Mouse (Mus musculus): ENCODE results near the gene Nek6. TPM values are rescaled to one million over a fixed set of nuclear protein-coding genes. Genes with fewer than 3 reads are reported as not detected.

Nek6 gene
- polyA plus RNA-seq, 1 experiment from 2014 or later = 83.4 TPM

DNA sequence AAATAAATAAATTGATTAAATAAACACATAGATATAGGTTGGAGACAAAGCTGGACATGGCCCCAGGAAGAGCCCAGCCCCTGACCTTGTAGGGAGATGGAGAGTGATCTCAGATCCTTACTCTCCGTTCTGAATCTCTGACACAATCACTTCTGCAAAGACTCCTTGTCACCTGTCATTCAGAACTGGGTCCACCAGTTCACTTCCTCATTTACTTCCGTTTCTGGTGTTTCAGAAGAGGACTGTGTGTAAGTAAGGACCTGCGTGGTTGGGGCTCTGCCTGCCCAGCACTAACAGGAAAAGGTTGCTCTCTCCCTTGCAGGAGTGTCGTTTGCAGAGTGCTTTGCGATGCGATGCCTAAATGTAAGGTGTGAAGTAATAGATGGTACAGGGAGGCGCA lies 3.0 kb downstream of the Nek6 start:
- Histone ChIP-seq H3K36me3 (peaks cover 13% of the 10 kb centered on the region; the same call in 1 of the 2 replicates), H3K27me3 (ENCODE audit: low read depth, poor library complexity, severe bottlenecking) (no peaks in the 10 kb centered on the region), H3K9me3 (replicated peaks) (no peaks in the 10 kb centered on the region), H3K27ac (peak overlapping the region; percentile 0; the same call in 1 of the 2 replicates), H3K4me1 (peaks cover 51% of the 10 kb centered on the region), H3K4me3 (no peak overlapping the region)
- DNase-seq (ENCODE audit: low spot score) = no peak
- WGBS = 59% methylated on average over 7 of the region's 7 CpGs

DNA sequence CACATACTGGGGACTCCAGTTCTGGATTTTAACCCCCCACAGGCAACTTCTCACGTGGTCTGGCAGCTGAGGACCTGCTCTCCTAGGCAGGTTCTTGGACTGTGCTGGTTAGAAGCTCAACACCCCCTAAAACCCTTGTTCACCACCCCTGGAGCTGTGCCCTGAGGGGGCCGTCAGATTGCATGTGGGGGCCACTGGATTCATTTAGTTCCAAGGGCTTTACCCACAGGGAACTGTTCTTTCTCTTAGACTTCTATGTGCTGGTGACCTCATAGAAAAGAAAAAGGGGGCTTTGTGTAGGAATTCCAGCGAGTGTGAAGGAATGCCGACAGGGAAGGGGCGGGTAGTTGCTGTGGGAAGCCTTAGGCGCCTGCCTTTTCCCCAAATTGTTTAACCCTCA lies 4.0 kb downstream of the Nek6 start:
- no peak for DNase-seq (ENCODE audit: low spot score)
- H3K27me3 ChIP-seq (ENCODE audit: low read depth, poor library complexity, severe bottlenecking) = no peaks in the 10 kb centered on the region
- no peaks in the 10 kb centered on the region for H3K9me3 ChIP-seq (replicated peaks)
- WGBS = 48% methylated on average over 6 of the region's 6 CpGs
- H3K4me3 ChIP-seq = no peak overlapping the region
- H3K27ac ChIP-seq = peak overlapping the region; percentile 53; the same call in 1 of the 2 replicates
- peaks cover 51% of the 10 kb centered on the region for H3K4me1 ChIP-seq
- peaks cover 13% of the 10 kb centered on the region; the same call in 1 of the 2 replicates for H3K36me3 ChIP-seq

DNA sequence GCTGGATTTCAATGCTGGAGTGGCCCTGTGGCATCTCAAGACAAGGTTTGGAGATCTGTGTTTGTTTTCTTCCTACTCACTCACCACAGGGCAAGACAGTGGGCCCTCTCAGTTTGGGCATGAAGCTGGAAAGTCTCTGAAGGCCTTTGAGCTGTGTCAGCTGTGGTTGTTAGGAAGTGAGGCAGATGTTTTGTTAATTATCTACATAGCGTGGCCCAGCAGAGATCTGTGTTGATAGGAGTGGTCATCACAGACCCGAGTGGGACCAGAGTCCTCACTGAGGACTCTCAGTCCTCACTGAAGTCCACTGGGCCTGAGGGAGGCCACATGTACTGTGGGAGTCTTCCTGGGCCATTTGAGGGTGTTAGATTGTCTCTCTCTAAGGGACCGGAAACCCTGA lies 5.0 kb downstream of the Nek6 start:
- Histone ChIP-seq H3K4me3 (no peak overlapping the region), H3K4me1 (peaks cover 48% of the 10 kb centered on the region), H3K27ac (peak overlapping the region; percentile 53; the same call in 1 of the 2 replicates), H3K9me3 (replicated peaks) (no peaks in the 10 kb centered on the region), H3K27me3 (ENCODE audit: low read depth, poor library complexity, severe bottlenecking) (no peaks in the 10 kb centered on the region), H3K36me3 (peaks cover 13% of the 10 kb centered on the region; the same call in 1 of the 2 replicates)
- DNase-seq (ENCODE audit: low spot score) = no peak
- WGBS = 82% methylated on average over 3 of the region's 3 CpGs

DNA sequence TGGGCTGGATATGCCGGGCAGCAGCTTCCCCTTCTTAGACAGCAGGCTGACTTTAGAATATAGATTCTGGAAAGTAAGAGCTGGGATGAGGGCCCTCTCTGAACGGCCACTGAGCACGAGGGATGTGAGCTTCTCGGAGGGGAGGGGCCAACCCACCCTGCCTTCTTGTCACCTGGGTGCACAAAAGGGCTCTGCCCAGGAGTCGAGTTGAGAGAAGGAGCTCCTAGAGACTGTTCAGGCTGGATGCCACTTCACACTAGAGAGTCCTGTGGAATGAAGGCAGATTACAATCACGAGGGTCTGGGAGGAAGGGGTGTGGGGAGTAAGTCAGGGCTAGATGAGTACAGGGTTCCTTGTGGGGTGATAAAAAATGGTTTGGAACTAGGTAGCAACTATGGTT lies 5.6 kb downstream of the Nek6 start:
- Histone ChIP-seq H3K9me3 (replicated peaks) (no peaks in the 10 kb centered on the region), H3K4me3 (no peak overlapping the region), H3K4me1 (peaks cover 52% of the 10 kb centered on the region), H3K27ac (peak overlapping the region; percentile 53; the same call in 1 of the 2 replicates), H3K36me3 (peaks cover 13% of the 10 kb centered on the region; the same call in 1 of the 2 replicates), H3K27me3 (ENCODE audit: low read depth, poor library complexity, severe bottlenecking) (no peaks in the 10 kb centered on the region)
- DNase-seq (ENCODE audit: low spot score) = no peak
- 70% methylated on average over 6 of the region's 6 CpGs for WGBS

DNA sequence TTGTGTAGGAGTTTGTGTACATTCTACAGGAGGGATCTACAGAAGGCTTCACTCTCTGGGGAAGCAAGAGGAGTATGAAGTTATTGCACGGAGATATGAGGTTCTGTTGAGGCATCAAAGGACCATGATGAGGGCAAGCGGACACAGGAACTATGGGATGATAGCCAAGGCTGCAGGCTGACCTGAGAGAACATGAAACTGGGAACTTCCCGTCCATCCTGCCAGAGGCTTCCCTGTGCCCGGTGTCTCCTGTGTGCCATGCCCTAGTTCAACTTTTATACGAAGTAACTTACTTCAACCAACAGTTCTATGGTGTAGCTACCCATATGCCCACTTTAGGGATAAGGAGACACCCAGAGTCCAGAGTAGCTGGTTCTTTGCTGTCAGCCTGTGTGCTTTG lies 7.3 kb downstream of the Nek6 start:
- no peak for DNase-seq (ENCODE audit: low spot score)
- 91% methylated on average over 5 of the region's 5 CpGs for WGBS
- Histone ChIP-seq H3K27ac (no peak overlapping the region), H3K9me3 (replicated peaks) (no peaks in the 10 kb centered on the region), H3K27me3 (ENCODE audit: low read depth, poor library complexity, severe bottlenecking) (no peaks in the 10 kb centered on the region), H3K4me3 (no peak overlapping the region), H3K4me1 (peaks cover 37% of the 10 kb centered on the region), H3K36me3 (peaks cover 13% of the 10 kb centered on the region; the same call in 1 of the 2 replicates)

DNA sequence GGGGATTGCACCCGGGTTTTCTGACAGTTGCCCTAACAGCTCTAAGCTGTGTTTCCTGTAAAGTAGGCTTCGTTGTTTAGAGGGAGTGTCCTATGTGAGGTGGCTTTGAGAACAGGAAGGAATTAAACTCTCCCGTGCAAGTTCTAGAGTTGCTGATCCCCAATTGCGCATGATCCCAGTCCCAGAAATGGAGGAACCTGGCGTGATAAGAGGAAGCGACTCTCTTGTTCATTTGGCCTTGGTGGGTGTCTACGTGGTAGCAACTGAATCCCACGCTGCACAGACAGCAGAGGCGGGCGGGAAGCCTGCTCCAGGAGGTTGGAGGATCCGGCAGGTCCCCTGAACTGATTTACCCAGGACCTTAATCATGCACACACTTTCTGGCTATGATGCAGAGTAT lies 8.5 kb downstream of the Nek6 start:
- WGBS = 90% methylated on average over 11 of the region's 11 CpGs
- Histone ChIP-seq H3K27me3 (ENCODE audit: low read depth, poor library complexity, severe bottlenecking) (no peaks in the 10 kb centered on the region), H3K4me3 (no peak overlapping the region), H3K27ac (no peak overlapping the region), H3K36me3 (peaks cover 14% of the 10 kb centered on the region; the same call in 1 of the 2 replicates), H3K9me3 (replicated peaks) (no peaks in the 10 kb centered on the region), H3K4me1 (peaks cover 30% of the 10 kb centered on the region)
- no peak for DNase-seq (ENCODE audit: low spot score)

DNA sequence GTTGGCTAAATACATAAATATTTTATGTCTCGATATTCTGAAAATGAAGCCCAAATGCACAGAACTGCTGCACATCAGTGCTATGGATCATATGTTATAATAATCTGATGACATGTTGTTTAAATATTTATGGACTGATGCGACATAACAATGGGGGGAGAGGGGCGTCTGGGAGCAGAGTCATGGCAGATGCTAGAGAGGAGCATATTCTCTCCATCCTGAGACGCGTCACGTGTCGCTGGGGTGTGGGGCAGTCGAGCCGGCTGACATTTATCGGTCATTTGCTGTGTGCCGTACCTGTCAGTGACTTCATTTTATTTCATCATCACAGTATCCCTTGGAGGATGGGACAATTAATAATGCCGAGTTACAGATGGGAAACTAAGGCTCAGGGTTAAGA lies 10.2 kb downstream of the Nek6 start:
- no peaks in the 10 kb centered on the region for H3K27me3 ChIP-seq (ENCODE audit: low read depth, poor library complexity, severe bottlenecking)
- no peak overlapping the region for H3K4me3 ChIP-seq
- H3K4me1 ChIP-seq = peaks cover 15% of the 10 kb centered on the region; the same call in 1 of the 2 replicates
- H3K36me3 ChIP-seq = peaks cover 17% of the 10 kb centered on the region
- no peak for DNase-seq (ENCODE audit: low spot score)
- H3K9me3 ChIP-seq (replicated peaks) = no peaks in the 10 kb centered on the region
- H3K27ac ChIP-seq = no peak overlapping the region
- WGBS = 92% methylated on average over 12 of the region's 12 CpGs

DNA sequence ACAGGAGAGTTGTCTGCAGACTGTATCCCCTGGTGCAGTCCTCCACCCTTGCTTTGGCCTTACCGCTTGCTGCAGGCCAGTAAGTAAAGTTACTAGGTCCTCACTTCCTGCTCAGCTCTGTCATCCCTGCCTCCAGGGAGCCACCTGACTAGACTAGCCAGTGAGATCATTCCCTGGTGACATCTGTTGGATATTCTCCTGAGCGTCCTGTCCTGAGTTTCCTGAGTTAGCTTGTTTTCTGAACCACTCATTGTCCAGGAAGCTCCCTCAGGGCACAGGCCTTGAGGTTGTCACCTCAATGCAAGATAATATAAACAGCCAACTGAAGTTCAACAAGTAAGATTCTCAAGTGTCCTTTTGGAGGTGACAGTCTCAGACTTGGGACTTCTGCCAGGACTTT lies 10.9 kb downstream of the Nek6 start:
- Histone ChIP-seq H3K27me3 (ENCODE audit: low read depth, poor library complexity, severe bottlenecking) (no peaks in the 10 kb centered on the region), H3K36me3 (peaks cover 17% of the 10 kb centered on the region)

DNA sequence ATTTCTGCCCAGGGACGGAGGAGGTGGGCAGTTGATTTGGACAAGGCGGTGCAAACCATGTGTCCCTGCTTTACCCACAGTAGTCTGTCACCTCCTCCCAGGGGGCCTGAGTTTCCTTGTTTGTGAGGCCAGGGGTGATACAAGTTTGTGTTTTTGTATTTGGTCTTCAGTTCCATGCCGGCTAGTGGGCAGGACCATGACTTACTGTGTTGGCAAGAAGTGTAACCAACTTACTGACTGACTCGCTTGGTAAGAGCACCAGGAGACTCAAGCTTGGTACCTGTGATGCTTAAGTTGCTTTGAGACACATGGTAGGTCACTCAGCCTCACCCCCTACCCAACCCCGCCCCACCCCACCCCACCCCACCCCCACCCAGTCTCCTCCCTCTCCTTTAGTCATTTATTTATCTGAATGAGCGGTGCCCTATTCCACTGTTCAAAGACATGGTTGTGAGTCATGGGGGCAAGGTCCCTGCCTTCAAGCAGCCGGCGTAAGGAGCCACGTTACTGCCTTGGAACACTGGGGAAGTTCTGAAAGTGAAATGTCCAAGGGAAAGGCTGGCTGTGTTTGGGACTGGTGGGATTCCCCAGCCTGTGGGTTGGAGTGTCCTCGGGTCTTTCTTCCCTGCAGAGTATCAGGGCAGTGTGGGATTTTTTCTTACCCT lies 12.5 kb downstream of the Nek6 start:
- H3K27me3 ChIP-seq (ENCODE audit: low read depth, poor library complexity, severe bottlenecking) = no peaks in the 10 kb centered on the region
- H3K9me3 ChIP-seq (replicated peaks) = no peaks in the 10 kb centered on the region
- no peak overlapping the region for H3K4me3 ChIP-seq
- no peak for DNase-seq (ENCODE audit: low spot score)
- H3K4me1 ChIP-seq = peaks cover 10% of the 10 kb centered on the region; the same call in 1 of the 2 replicates
- 87% methylated on average over 10 of the region's 10 CpGs for WGBS
- peaks cover 15% of the 10 kb centered on the region for H3K36me3 ChIP-seq
- H3K27ac ChIP-seq = no peak overlapping the region

More for the DNA sequence above, 10.9 kb downstream of the Nek6 start:
- 73% methylated on average over 2 of the region's 2 CpGs for WGBS
- DNase-seq (ENCODE audit: low spot score) = no peak
- no peak overlapping the region for H3K27ac ChIP-seq
- peaks cover 10% of the 10 kb centered on the region; the same call in 1 of the 2 replicates for H3K4me1 ChIP-seq
- no peaks in the 10 kb centered on the region for H3K9me3 ChIP-seq (replicated peaks)
- no peak overlapping the region for H3K4me3 ChIP-seq

DNA sequence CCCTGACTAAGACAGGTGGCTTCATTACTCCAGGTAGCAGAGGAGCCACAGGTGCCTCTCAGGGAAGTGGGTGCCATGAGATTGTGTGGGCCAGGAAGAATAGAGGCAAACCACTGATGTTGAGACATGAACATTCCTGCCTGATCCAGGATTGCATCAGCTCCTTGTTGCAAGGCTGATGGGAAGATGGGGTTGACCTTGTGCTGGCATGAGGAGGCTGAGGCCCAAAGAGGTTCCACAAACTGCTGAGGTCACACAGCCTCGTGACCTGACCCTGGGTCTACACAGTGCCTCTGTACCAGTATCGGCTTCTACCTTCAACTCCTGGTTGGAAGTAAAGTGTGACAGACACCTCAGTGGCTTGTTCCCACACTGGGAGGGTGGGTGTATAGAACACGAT lies 13.6 kb downstream of the Nek6 start:
- DNase-seq (ENCODE audit: low spot score) = no peak
- Histone ChIP-seq H3K4me1 (peaks cover 17% of the 10 kb centered on the region), H3K36me3 (peaks cover 15% of the 10 kb centered on the region), H3K4me3 (no peak overlapping the region), H3K27me3 (ENCODE audit: low read depth, poor library complexity, severe bottlenecking) (no peaks in the 10 kb centered on the region), H3K27ac (no peak overlapping the region), H3K9me3 (replicated peaks) (no peaks in the 10 kb centered on the region)
- 86% methylated on average over 3 of the region's 3 CpGs for WGBS

DNA sequence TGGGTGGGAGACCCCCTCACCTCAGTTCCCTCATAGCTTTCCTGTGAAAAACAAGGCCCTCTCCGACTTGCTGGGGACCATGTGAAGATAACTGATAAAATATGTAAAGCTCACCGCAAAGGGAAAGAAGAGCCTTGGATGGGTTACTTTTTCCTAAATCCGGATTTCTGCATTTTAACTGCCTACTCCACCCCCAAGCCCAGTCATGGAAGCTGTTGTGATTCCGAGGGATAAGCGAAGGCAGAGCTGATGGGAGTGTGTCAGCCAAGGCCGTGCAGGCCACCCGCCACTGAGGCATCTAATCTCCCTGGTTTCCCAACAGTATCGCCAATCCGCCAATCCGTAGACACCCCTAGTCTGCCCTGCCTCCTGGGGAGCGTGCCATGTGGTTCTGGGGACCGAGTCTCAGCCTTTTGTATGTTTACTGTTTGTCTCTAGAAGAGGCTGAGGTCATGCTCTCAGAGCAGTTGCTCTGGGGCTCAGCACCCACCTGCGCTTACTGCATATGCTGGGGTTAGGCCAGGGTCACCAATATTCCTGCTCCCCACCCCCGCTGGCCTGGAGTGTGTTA lies 18.2 kb downstream of the Nek6 start:
- no peak for DNase-seq (ENCODE audit: low spot score)
- Histone ChIP-seq H3K27me3 (ENCODE audit: low read depth, poor library complexity, severe bottlenecking) (no peaks in the 10 kb centered on the region), H3K4me1 (peaks cover 38% of the 10 kb centered on the region), H3K36me3 (peaks cover 15% of the 10 kb centered on the region), H3K27ac (no peak overlapping the region), H3K4me3 (no peak overlapping the region), H3K9me3 (replicated peaks) (no peaks in the 10 kb centered on the region)
- WGBS = 71% methylated on average over 14 of the region's 14 CpGs

DNA sequence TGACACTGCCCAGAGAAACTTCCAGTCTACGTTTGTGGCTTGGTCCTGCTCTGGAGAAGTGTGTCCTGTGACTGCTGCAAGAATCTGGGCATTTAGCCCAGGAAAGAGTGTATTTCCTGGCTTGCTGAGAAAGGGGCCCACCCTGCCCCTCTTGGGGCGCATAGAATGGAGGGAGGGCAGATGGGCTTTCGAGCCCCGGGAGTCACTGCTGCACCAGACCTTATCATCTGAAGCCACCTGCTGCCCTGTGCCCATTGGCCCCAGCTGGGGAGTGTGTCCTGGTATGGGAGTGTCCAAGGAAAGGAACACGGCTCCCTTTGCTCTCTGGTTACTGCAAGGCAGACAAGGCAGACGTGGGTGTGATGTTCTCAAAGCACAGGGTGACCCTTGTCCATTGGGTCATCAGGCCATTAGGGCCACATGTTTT lies 19.5 kb downstream of the Nek6 start:
- peaks cover 7% of the 10 kb centered on the region for H3K36me3 ChIP-seq
- 51% methylated on average over 6 of the region's 6 CpGs for WGBS
- H3K27ac ChIP-seq = no peak overlapping the region
- H3K4me3 ChIP-seq = no peak overlapping the region
- no peaks in the 10 kb centered on the region for H3K27me3 ChIP-seq (ENCODE audit: low read depth, poor library complexity, severe bottlenecking)
- H3K9me3 ChIP-seq (replicated peaks) = no peaks in the 10 kb centered on the region
- no peak for DNase-seq (ENCODE audit: low spot score)
- H3K4me1 ChIP-seq = peaks cover 47% of the 10 kb centered on the region

DNA sequence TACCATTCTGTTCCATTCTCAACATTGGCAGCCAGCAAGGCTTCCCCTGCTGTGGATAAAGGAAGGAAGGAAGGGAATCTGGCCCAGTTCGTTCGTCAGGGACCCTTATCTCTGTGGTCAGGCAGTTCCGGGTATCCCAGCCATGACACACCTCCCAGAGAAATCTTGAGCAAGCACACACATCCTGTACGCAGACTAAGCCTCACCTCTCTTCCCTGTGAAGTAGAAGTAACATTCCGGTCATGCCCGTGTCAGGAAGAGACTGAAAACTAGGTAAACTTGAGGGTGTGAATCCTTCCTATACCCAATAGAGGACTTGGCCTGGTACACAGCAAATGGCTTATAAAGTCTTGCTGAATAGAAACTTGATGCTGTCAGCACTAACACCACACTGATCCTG lies 21.9 kb downstream of the Nek6 start:
- Histone ChIP-seq H3K27ac (peak overlapping the region; percentile 34; the same call in 1 of the 2 replicates), H3K4me3 (no peak overlapping the region), H3K9me3 (replicated peaks) (no peaks in the 10 kb centered on the region), H3K36me3 (no peaks in the 10 kb centered on the region), H3K4me1 (peaks cover 69% of the 10 kb centered on the region), H3K27me3 (ENCODE audit: low read depth, poor library complexity, severe bottlenecking) (no peaks in the 10 kb centered on the region)
- DNase-seq (ENCODE audit: low spot score) = no peak
- WGBS = 72% methylated on average over 6 of the region's 6 CpGs

All from limb, embryonic 10.5 days (tissue).